Mouse (Mus musculus) myocyte (in vitro differentiated cells): ENCODE results near the gene Proz. TPM values are rescaled to one million over a fixed set of nuclear protein-coding genes. Genes with fewer than 3 reads are reported as not detected.
A peak's percentile ranks its signal among the peaks of the same experiment; 100 is the strongest.

Experiments used
- H3K27me3 ChIP-seq: one replicate; pipeline ENCODE4 v1.6.1; 2011; ENCODE audit not compliant: control insufficient read depth, insufficient read depth, insufficient read length
- H3K36me3 ChIP-seq: one replicate; pipeline ENCODE4 v1.6.1; 2011; ENCODE audit not compliant: control insufficient read depth, insufficient read depth
- H3K4me2 ChIP-seq: one replicate; pipeline ENCODE4 v1.6.1; 2011; ENCODE audit warnings: low read depth, control low read depth
- H3K4me3 ChIP-seq: one replicate; pipeline ENCODE4 v1.5.1; 2011; ENCODE audit warnings: mild to moderate bottlenecking, control low read depth, moderate library complexity
- H3K79me2 ChIP-seq: one replicate; pipeline ENCODE4 v1.6.1; 2011; ENCODE audit not compliant: control insufficient read depth, insufficient read depth
- H3ac ChIP-seq: one replicate; pipeline ENCODE4 v1.6.1; 2011; ENCODE audit not compliant: control insufficient read depth, insufficient read length
- CEBPB ChIP-seq: IDR thresholded peaks from 2 replicates; pipeline ENCODE4 v1.6.1; 2011; ENCODE audit warnings: mild to moderate bottlenecking, moderate library complexity; ENCODE audit not compliant: poor library complexity, insufficient read depth, severe bottlenecking
- E2F4 ChIP-seq: IDR thresholded peaks from one replicate; pipeline ENCODE4 v1.6.1; 2011; ENCODE audit warnings: mild to moderate bottlenecking, control low read depth, moderate library complexity; ENCODE audit not compliant: insufficient read depth
- MAX ChIP-seq: IDR thresholded peaks from one replicate; pipeline ENCODE4 v1.6.1; 2011; ENCODE audit warnings: low read depth, mild to moderate bottlenecking, control low read depth
- MYOD1 ChIP-seq, 3 experiments: IDR thresholded peaks; one replicate each; pipeline ENCODE4 v1.6.1; 2011; ENCODE audit warnings: control low read depth in 2 of 3, low read depth in 2 of 3, mild to moderate bottlenecking in 2 of 3, moderate library complexity in 1 of 3; ENCODE audit not compliant: insufficient read length in 2 of 3, control insufficient read depth in 1 of 3
- MYOG ChIP-seq, 3 experiments: IDR thresholded peaks; one replicate each; pipeline ENCODE4 v1.6.1; 2011; ENCODE audit warnings: control low read depth in 2 of 3, low read depth in 2 of 3, mild to moderate bottlenecking in 2 of 3; ENCODE audit not compliant: insufficient read length in 2 of 3, control insufficient read depth in 1 of 3, insufficient read depth in 1 of 3
- POLR2A ChIP-seq: IDR thresholded peaks from one replicate; pipeline ENCODE4 v1.6.1; 2011; ENCODE audit warnings: low read depth, mild to moderate bottlenecking, control low read depth, moderate library complexity; ENCODE audit not compliant: insufficient read length
- POLR2AphosphoS2 ChIP-seq: IDR thresholded peaks from one replicate; pipeline ENCODE4 v1.6.1; 2011; ENCODE audit warnings: low read depth, control low read depth; ENCODE audit not compliant: insufficient read length
- REST ChIP-seq: IDR thresholded peaks from one replicate; pipeline ENCODE4 v1.6.1; 2011; ENCODE audit warnings: mild to moderate bottlenecking, control low read depth, moderate library complexity; ENCODE audit not compliant: insufficient read depth, insufficient read length
- SRF ChIP-seq: IDR thresholded peaks from one replicate; pipeline ENCODE4 v1.6.1; 2011; ENCODE audit warnings: low read depth; ENCODE audit not compliant: control insufficient read depth, insufficient read length
- TCF12 ChIP-seq: IDR thresholded peaks from one replicate; pipeline ENCODE4 v1.6.1; 2011; ENCODE audit warnings: mild to moderate bottlenecking, control low read depth; ENCODE audit not compliant: poor library complexity, insufficient read depth, severe bottlenecking
- TCF3 ChIP-seq: IDR thresholded peaks from one replicate; pipeline ENCODE4 v1.6.1; 2011; ENCODE audit warnings: low read depth, control low read depth; ENCODE audit not compliant: insufficient read length
- USF1 ChIP-seq: IDR thresholded peaks from one replicate; pipeline ENCODE4 v1.6.1; 2011; ENCODE audit warnings: low read depth, mild to moderate bottlenecking, control low read depth, moderate library complexity
- polyA plus RNA-seq: library from polyadenylated mRNA; unstranded; fragments of >200 nt; fragmentation: generic; extraction: Trizol; gene quantifications from one replicate; pipeline ENCODE4 v1.2.1, GENCODE M21; 2012; ENCODE audit warnings: missing spikeins

Proz gene
- polyA plus RNA-seq, 1 experiment = 0.55 TPM

DNA sequence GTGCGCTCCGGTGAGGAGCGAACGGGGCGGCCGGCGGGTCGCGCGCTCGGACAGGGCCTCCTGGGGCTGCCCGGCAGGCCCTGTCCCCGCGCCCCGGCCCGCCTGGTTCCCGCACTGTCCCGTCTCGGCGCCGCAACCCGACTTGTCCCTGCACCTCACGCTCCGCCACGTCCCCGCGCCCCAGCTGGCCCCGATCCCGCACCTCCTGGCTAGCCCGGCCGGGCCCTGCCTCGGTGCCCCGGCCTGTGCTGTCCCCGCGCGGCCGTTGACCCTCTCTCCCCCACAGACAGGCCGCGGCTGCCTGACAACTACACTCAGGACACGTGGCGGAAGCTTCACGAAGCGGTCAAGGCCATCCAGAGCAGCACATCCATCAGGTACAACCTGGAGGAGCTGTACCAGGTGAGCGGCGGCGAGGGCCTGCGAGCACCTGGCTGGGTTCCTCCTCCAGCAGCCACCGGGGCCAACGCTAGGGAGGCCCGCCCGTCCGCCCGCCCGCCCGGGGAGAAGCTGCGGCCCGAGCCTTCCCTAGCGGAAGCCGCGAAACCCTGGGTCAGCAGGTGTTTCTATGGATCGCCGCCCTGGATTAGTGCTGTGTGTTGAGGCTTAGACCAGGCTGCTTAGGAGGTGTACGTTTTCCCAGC, 45.3 kb downstream of the Proz start:
- H3K36me3 ChIP-seq = no peaks in the 10 kb centered on the region
- peak overlapping the region; percentile 96 for H3K4me2 ChIP-seq
- TF ChIP-seq USF1 (no peak), REST (no peak), SRF (no peak), E2F4 (no peak), TCF12 (no peak), POLR2AphosphoS2 (no peak), TCF3 (no peak), MYOD1 (IDR thresholded peaks at IDR 0.05; ENCODE audit: control insufficient read depth in 1 of 3, insufficient read length in 2 of 3, low read depth in 2 of 3) (peak in 1 of 3 experiments; percentile 44)
- H3K27me3 ChIP-seq = no peaks in the 10 kb centered on the region
- peak overlapping the region; percentile 72 for H3ac ChIP-seq
- H3K79me2 ChIP-seq = peaks cover 80% of the 10 kb centered on the region
- peak overlapping the region; percentile 86 for H3K4me3 ChIP-seq

- Histone ChIP-seq H3K36me3 (no peaks in the 10 kb centered on the region), H3K79me2 (peaks cover 86% of the 10 kb centered on the region), H3K4me3 (no peak overlapping the region), H3K27me3 (no peaks in the 10 kb centered on the region), H3ac (no peak overlapping the region), H3K4me2 (peak overlapping the region; percentile 43)
- TF ChIP-seq CEBPB (no peak), TCF12 (no peak), MYOG (IDR thresholded peaks at IDR 0.05; ENCODE audit: control insufficient read depth in 1 of 3, insufficient read depth in 1 of 3, insufficient read length in 2 of 3, low read depth in 2 of 3) (peak in 1 of 3 experiments; percentile 5), E2F4 (no peak)
Measured at GRCm38 (mm10) chr8:13107990-13108638, 47.4 kb downstream of the Proz start.

- peaks cover 86% of the 10 kb centered on the region for H3K79me2 ChIP-seq
- H3K27me3 ChIP-seq = no peaks in the 10 kb centered on the region
- H3K36me3 ChIP-seq = peaks cover 2% of the 10 kb centered on the region
- TF ChIP-seq TCF12 (no peak), USF1 (no peak), CEBPB (no peak), TCF3 (no peak), REST (no peak), MYOG (IDR thresholded peaks at IDR 0.05; ENCODE audit: control insufficient read depth in 1 of 3, insufficient read depth in 1 of 3, insufficient read length in 2 of 3, low read depth in 2 of 3) (no peak), POLR2A (no peak), MYOD1 (IDR thresholded peaks at IDR 0.05; ENCODE audit: control insufficient read depth in 1 of 3, insufficient read length in 2 of 3, low read depth in 2 of 3) (no peak), POLR2AphosphoS2 (no peak), E2F4 (no peak), MAX (no peak), SRF (no peak)
- H3ac ChIP-seq = no peak overlapping the region
- peak overlapping the region; percentile 39 for H3K4me2 ChIP-seq
- no peak overlapping the region for H3K4me3 ChIP-seq
Measured at GRCm38 (mm10) chr8:13108967-13109366, 48.3 kb downstream of the Proz start.

DNA sequence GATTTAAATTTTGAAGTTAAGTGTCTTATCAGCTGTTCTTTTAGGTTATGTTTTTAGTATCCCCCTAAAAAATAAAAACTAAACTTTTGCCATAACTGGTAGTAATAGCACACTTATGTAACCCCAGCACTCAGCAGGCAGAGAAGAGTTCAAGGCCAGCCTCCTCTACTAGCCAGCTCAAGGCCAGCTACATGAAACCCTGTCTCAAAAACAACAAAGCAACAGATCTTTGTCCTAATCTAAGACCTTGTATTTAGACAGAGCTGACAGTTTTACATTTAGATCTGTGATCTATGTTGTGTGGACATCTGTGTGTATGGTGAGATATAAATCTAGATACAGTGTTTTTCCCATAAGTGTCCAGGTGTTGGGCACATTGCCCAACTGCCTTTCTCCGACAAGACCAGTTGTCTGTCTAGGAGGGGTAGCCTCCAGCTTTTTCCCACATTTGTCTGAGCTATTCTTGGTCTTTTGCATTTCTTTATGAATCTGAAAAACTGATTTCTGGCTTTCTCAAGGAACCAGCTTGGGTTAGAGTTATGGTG, 48.8 kb downstream of the Proz start:
- Histone ChIP-seq H3K27me3 (no peaks in the 10 kb centered on the region), H3K4me3 (no peak overlapping the region), H3K4me2 (peak overlapping the region; percentile 39), H3K36me3 (peaks cover 5% of the 10 kb centered on the region), H3ac (no peak overlapping the region), H3K79me2 (peaks cover 86% of the 10 kb centered on the region)
- TF ChIP-seq MYOG (IDR thresholded peaks at IDR 0.05; ENCODE audit: control insufficient read depth in 1 of 3, insufficient read depth in 1 of 3, insufficient read length in 2 of 3, low read depth in 2 of 3) (no peak), E2F4 (no peak), POLR2AphosphoS2 (no peak), TCF3 (no peak), MAX (no peak), MYOD1 (IDR thresholded peaks at IDR 0.05; ENCODE audit: control insufficient read depth in 1 of 3, insufficient read length in 2 of 3, low read depth in 2 of 3) (no peak), CEBPB (no peak), REST (no peak), TCF12 (no peak), POLR2A (no peak), SRF (no peak), USF1 (no peak)

- no peak overlapping the region for H3ac ChIP-seq
- TF ChIP-seq POLR2A (no peak), MYOG (IDR thresholded peaks at IDR 0.05; ENCODE audit: control insufficient read depth in 1 of 3, insufficient read depth in 1 of 3, insufficient read length in 2 of 3, low read depth in 2 of 3) (no peak), TCF12 (no peak), MYOD1 (IDR thresholded peaks at IDR 0.05; ENCODE audit: control insufficient read depth in 1 of 3, insufficient read length in 2 of 3, low read depth in 2 of 3) (no peak), SRF (no peak), E2F4 (no peak), REST (no peak)
- H3K4me2 ChIP-seq = no peak overlapping the region
- peaks cover 10% of the 10 kb centered on the region for H3K36me3 ChIP-seq
- H3K27me3 ChIP-seq = no peaks in the 10 kb centered on the region
- H3K79me2 ChIP-seq = peaks cover 84% of the 10 kb centered on the region
- no peak overlapping the region for H3K4me3 ChIP-seq
Measured at GRCm38 (mm10) chr8:13111917-13112316, 51.2 kb downstream of the Proz start.
